Mouse (Mus musculus): ENCODE measurements around the gene Csf3. TPM values are rescaled to one million over a fixed set of nuclear protein-coding genes. Genes with fewer than 3 reads are reported as not detected.
"Not testable (repeated sequence)": the region's sequence is repeated elsewhere in the genome, so short reads cannot be mapped to it uniquely, and the experiment has no call there.

The Csf3 gene
- polyA plus RNA-seq, 1 experiment from 2014 or later, result not detected

DNA sequence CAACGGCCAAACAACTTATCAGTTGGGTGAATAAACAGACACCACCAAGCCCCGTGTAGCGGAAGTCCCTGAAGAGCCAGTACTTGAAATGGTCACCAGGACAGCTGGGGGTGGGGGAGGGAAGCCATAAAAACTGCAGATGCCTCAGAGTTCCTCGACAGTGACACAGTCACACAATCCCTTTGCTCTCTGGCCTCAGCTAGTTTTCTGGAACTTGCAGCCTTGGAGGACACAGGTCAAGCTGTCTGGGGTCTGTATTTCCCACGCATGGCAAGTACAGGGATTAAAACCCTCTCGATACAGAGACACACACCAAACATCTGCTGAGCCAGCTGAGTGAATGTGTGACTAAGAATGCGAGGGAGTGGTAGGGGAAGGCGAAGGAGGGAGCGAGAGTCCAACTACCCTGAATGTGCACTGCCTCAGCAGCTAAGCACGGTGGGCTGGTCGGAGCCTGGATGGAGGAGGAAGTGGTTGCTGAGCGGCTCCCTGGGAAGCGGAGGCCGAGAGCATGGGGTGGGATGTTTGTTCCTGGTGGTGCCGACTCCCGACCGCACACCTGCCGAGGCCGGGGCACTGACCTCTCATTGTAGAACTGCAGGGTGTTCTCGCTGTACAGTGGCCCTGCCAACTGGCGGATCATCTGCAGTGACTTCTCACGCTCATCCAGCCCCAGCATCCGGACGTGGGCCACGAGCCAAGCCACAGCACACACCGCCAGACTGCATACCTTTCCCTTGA, 8.1 kb downstream of the Csf3 start:
- no peak for TF ChIP-seq CTCF (IDR thresholded peaks at IDR 0.05; ENCODE audit: low read depth)
- TF ChIP-seq EP300 (IDR thresholded peaks at IDR 0.05; ENCODE audit: low read depth), result no peak
- H3K9me3 ChIP-seq (ENCODE audit: low read length), result no peaks in the 10 kb centered on the region
- 0 out of 2 replicates have a peak overlapping the region, but pooled peaks have one; percentile 13 for H3K9ac ChIP-seq (replicated peaks)
- H3K27me3 ChIP-seq (ENCODE audit: insufficient read depth, low read length), result no peaks in the 10 kb centered on the region
- H3K4me3 ChIP-seq (ENCODE audit: low read depth, low read length), result no peak overlapping the region
- 41% methylated on average over 26 of the region's 26 CpGs for WGBS (ENCODE audit: insufficient replicate concordance)
- DNase-seq (peak; percentile 49), ATAC-seq (peak; percentile 41; the same call in 1 of the 2 replicates)
- peaks cover 44% of the 10 kb centered on the region for H3K36me3 ChIP-seq (replicated peaks; ENCODE audit: insufficient read depth, low read length)
- H3K27ac ChIP-seq (ENCODE audit: low read depth), result peak overlapping the region; percentile 79
- H3K4me1 ChIP-seq (ENCODE audit: insufficient read depth), result peaks cover 35% of the 10 kb centered on the region
- peak overlapping the region; percentile 4 for H3K4me2 ChIP-seq (ENCODE audit: low read depth, low read length)

DNA sequence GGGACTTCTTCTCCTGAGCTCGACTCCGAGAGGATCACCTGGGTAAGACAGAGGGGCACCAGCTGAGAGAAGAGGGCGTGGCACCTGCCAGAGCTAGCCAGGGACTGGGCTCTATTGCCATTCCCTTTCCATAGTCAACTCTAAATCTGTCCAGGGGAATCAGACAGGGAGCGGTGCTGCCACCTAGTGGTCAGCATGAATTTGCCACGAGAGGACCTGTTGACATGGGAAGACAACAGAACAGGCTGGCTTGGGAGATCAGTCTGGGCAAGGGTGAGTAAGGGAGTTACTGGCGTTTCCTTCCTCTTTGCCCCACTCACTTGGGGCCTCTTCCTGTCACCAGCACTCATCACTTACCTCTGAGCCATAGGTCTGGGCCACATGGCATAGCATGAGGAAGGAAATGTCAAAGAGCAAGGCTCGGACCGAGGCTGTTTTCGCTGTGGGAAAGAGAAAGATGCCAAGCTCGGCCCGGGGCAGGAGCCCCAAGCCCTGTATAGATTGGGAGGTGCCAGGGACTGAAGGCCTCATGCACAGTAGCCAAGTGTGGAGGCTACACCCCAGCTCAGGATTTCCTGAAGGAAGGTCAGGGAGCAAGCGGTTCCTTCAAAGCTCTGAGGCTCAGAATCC, 9.5 kb downstream of the Csf3 start:
- peaks cover 35% of the 10 kb centered on the region for H3K4me1 ChIP-seq (ENCODE audit: insufficient read depth)
- peak overlapping the region; percentile 84 for H3K27ac ChIP-seq (ENCODE audit: low read depth)
- TF ChIP-seq EP300 (IDR thresholded peaks at IDR 0.05; ENCODE audit: low read depth), result no peak
- TF ChIP-seq CTCF (IDR thresholded peaks at IDR 0.05; ENCODE audit: low read depth), result peak; percentile 99
- no peaks in the 10 kb centered on the region for H3K27me3 ChIP-seq (ENCODE audit: insufficient read depth, low read length)
- peak overlapping the region; percentile 28 for H3K4me2 ChIP-seq (ENCODE audit: low read depth, low read length)
- DNase-seq (peak; percentile 92), ATAC-seq (peak; percentile 62)
- no peaks in the 10 kb centered on the region for H3K9me3 ChIP-seq (ENCODE audit: low read length)
- H3K36me3 ChIP-seq (replicated peaks; ENCODE audit: insufficient read depth, low read length), result peaks cover 46% of the 10 kb centered on the region
- H3K4me3 ChIP-seq (ENCODE audit: low read depth, low read length), result no peak overlapping the region
- H3K9ac ChIP-seq (replicated peaks), result no peak overlapping the region; the same call in 1 of the 2 replicates
- whole genome bisulfite sequencing (ENCODE audit: insufficient replicate concordance), result 28% methylated on average over 12 of the region's 12 CpGs

DNA sequence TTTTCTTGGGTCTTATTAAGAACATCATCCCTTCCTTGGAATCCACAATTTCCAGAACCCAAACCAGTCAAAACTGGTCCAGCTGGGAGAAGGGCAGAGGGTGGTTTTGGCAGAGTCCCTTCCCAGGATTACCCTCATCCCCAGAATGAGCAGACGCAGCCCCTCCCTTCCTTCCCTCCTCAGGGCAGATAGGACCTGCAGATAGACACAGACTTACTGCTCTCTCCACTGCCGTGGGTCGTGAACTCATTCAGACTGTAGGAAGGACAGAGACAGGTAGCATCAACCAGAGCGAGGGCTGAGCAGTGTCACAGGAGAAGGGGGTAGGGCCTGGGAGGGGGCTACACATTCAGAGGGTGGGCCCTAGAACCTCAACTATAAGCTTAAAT, 10.0 kb downstream of the Csf3 start:
- peak overlapping the region; percentile 28 for H3K4me2 ChIP-seq (ENCODE audit: low read depth, low read length)
- H3K9ac ChIP-seq (replicated peaks), result no peak overlapping the region; the same call in 1 of the 2 replicates
- WGBS (ENCODE audit: insufficient replicate concordance), result 49% methylated on average over 4 of the region's 4 CpGs
- ATAC-seq (no peak), DNase-seq (no peak)
- TF ChIP-seq CTCF (IDR thresholded peaks at IDR 0.05; ENCODE audit: low read depth) (no peak), EP300 (IDR thresholded peaks at IDR 0.05; ENCODE audit: low read depth) (no peak)
- H3K4me1 ChIP-seq (ENCODE audit: insufficient read depth), result peaks cover 35% of the 10 kb centered on the region
- H3K36me3 ChIP-seq (replicated peaks; ENCODE audit: insufficient read depth, low read length), result peaks cover 43% of the 10 kb centered on the region
- no peaks in the 10 kb centered on the region for H3K9me3 ChIP-seq (ENCODE audit: low read length)
- H3K27me3 ChIP-seq (ENCODE audit: insufficient read depth, low read length), result no peaks in the 10 kb centered on the region
- no peak overlapping the region for H3K4me3 ChIP-seq (ENCODE audit: low read depth, low read length)
- peak overlapping the region; percentile 84 for H3K27ac ChIP-seq (ENCODE audit: low read depth)

DNA sequence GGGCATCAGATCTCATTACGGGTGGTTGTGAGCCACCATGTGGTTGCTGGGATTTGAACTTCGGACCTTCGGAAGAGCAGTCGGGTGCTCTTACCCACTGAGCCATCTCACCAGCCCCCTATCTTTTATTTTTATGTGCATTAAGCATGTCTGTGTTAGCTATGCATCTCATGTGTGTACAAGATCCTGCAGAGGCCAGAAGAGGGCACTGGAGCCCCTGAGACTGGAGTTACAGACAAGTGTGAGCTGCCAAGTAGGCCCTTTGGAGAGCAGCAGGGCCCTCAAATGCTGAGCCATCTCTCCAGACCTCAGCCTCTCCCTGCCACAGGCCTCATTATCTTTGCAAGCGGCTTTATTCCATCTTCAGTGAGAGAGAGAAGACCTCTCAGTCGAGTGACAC, 10.9 kb downstream of the Csf3 start:
- Histone ChIP-seq H3K36me3 (replicated peaks; ENCODE audit: insufficient read depth, low read length) (peaks cover 36% of the 10 kb centered on the region), H3K4me1 (ENCODE audit: insufficient read depth) (peaks cover 35% of the 10 kb centered on the region)
- 71% methylated on average over 5 of the region's 6 CpGs for WGBS (ENCODE audit: insufficient replicate concordance)
- DNase-seq, result peak; percentile 23
- H3K4me2 ChIP-seq (ENCODE audit: low read depth, low read length); ATAC-seq; H3K9me3 ChIP-seq (ENCODE audit: low read length); H3K9ac ChIP-seq (replicated peaks); H3K27ac ChIP-seq (ENCODE audit: low read depth); H3K27me3 ChIP-seq (ENCODE audit: insufficient read depth, low read length); H3K4me3 ChIP-seq (ENCODE audit: low read depth, low read length): not testable (repeated sequence)
- peak; percentile 55 for TF ChIP-seq CTCF (IDR thresholded peaks at IDR 0.05; ENCODE audit: low read depth)

DNA sequence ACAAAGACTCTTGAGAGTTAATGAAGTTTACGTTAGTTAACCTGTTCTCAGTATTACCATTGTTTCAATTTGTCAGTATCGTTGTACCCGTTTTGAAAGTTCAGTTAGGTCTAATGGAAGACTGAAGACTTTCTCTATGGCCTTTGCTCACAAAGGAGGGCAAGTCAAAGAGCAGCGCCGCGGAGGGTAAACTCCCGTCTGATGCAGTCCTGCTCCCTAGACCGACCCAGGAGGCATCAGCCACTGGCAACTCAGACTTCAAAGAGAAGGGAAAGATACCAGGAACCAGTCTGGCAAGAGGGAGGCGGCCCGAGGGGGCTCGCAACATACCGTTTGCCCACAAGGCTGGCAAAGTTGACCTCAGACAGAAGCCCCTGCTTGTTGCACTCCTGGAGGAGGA, 12.6 kb downstream of the Csf3 start:
- H3K9me3 ChIP-seq (ENCODE audit: low read length), result no peaks in the 10 kb centered on the region
- no peak for ATAC-seq
- TF ChIP-seq CTCF (IDR thresholded peaks at IDR 0.05; ENCODE audit: low read depth), result no peak
- no peak for TF ChIP-seq EP300 (IDR thresholded peaks at IDR 0.05; ENCODE audit: low read depth)
- H3K4me3 ChIP-seq (ENCODE audit: low read depth, low read length), result no peak overlapping the region
- H3K4me2 ChIP-seq (ENCODE audit: low read depth, low read length), result no peak overlapping the region
- WGBS (ENCODE audit: insufficient replicate concordance), result 69% methylated on average over 12 of the region's 12 CpGs
- DNase-seq, result peak; percentile 14
- H3K27me3 ChIP-seq (ENCODE audit: insufficient read depth, low read length), result no peaks in the 10 kb centered on the region
- H3K27ac ChIP-seq (ENCODE audit: low read depth), result 0 out of 2 replicates have a peak overlapping the region, but pooled peaks have one; percentile 23
- H3K36me3 ChIP-seq (replicated peaks; ENCODE audit: insufficient read depth, low read length), result peaks cover 29% of the 10 kb centered on the region
- H3K4me1 ChIP-seq (ENCODE audit: insufficient read depth), result peaks cover 30% of the 10 kb centered on the region
- no peak overlapping the region for H3K9ac ChIP-seq (replicated peaks)

- peaks cover 29% of the 10 kb centered on the region for H3K36me3 ChIP-seq (replicated peaks; ENCODE audit: insufficient read depth, low read length)
- WGBS (ENCODE audit: insufficient replicate concordance), result 86% methylated on average over 9 of the region's 9 CpGs
Observed at GRCm38 (mm10) chr11:98715946-98716345, 14.9 kb downstream of the Csf3 start.

More at GRCm38 (mm10) chr11:98715946-98716345, 14.9 kb downstream of the Csf3 start:
- DNase-seq (peak; percentile 14), ATAC-seq (no peak)
- peaks cover 10% of the 10 kb centered on the region for H3K4me1 ChIP-seq (ENCODE audit: insufficient read depth)
- no peak overlapping the region for H3K27ac ChIP-seq (ENCODE audit: low read depth)
- no peak overlapping the region for H3K4me2 ChIP-seq (ENCODE audit: low read depth, low read length)
- no peak overlapping the region for H3K9ac ChIP-seq (replicated peaks)
- no peak for TF ChIP-seq EP300 (IDR thresholded peaks at IDR 0.05; ENCODE audit: low read depth)
- no peak for TF ChIP-seq CTCF (IDR thresholded peaks at IDR 0.05; ENCODE audit: low read depth)
- H3K27me3 ChIP-seq (ENCODE audit: insufficient read depth, low read length), result no peaks in the 10 kb centered on the region
- no peak overlapping the region for H3K4me3 ChIP-seq (ENCODE audit: low read depth, low read length)
- no peaks in the 10 kb centered on the region for H3K9me3 ChIP-seq (ENCODE audit: low read length)
